Mouse (Mus musculus): ENCODE data around the gene Fblim1.
A peak's percentile ranks its signal among the peaks of the same experiment; 100 is the strongest.
"Not testable (repeated sequence)": the region's sequence is repeated elsewhere in the genome, so short reads cannot be mapped to it uniquely, and the experiment has no call there.

Fblim1 gene

GRCm38 (mm10) chr4:141598894-141599250 lies 7.0 kb downstream of the Fblim1 start:
- DNase-seq, result no peak

- DNase-seq, result no peak
Measured at GRCm38 (mm10) chr4:141598199-141598893, 7.5 kb downstream of the Fblim1 start.

- no peak for DNase-seq
Measured at GRCm38 (mm10) chr4:141596700-141597328, 9.1 kb downstream of the Fblim1 start.

GRCm38 (mm10) chr4:141595605-141596268 lies 10.2 kb downstream of the Fblim1 start:
- no peak for DNase-seq

- DNase-seq, result no peak
Measured at GRCm38 (mm10) chr4:141595138-141595537, 10.8 kb downstream of the Fblim1 start.

- no peak for DNase-seq
Measured at GRCm38 (mm10) chr4:141591547-141591946, 14.3 kb downstream of the Fblim1 start.

GRCm38 (mm10) chr4:141583919-141584318 lies 22.0 kb downstream of the Fblim1 start:
- no peak for DNase-seq

GRCm38 (mm10) chr4:141581051-141581450 lies 24.8 kb downstream of the Fblim1 start:
- no peak for DNase-seq

- DNase-seq, result no peak
Measured at GRCm38 (mm10) chr4:141578833-141579232, 27.1 kb downstream of the Fblim1 start.

GRCm38 (mm10) chr4:141576877-141577276 lies 29.0 kb downstream of the Fblim1 start:
- DNase-seq, result no peak

GRCm38 (mm10) chr4:141576404-141576803 lies 29.5 kb downstream of the Fblim1 start:
- DNase-seq, result no peak

- DNase-seq, result peak; percentile 56 to 61
Measured at GRCm38 (mm10) chr4:141574789-141575702, 30.9 kb downstream of the Fblim1 start.

- DNase-seq, result no peak
Measured at GRCm38 (mm10) chr4:141573359-141573966, 32.4 kb downstream of the Fblim1 start.

- no peak for DNase-seq
Measured at GRCm38 (mm10) chr4:141572668-141573358, 33.1 kb downstream of the Fblim1 start.

- no peak for DNase-seq
Measured at GRCm38 (mm10) chr4:141571934-141572333, 34.0 kb downstream of the Fblim1 start.

GRCm38 (mm10) chr4:141571337-141571739 lies 34.6 kb downstream of the Fblim1 start:
- no peak for DNase-seq

- DNase-seq, result no peak
Measured at GRCm38 (mm10) chr4:141570821-141571220, 35.1 kb downstream of the Fblim1 start.

- DNase-seq, result no peak
Measured at GRCm38 (mm10) chr4:141570004-141570403, 35.9 kb downstream of the Fblim1 start.

- no peak for DNase-seq
Measured at GRCm38 (mm10) chr4:141568966-141569365, 36.9 kb downstream of the Fblim1 start.

- not testable (repeated sequence) for DNase-seq
Measured at GRCm38 (mm10) chr4:141567174-141567573, 38.7 kb downstream of the Fblim1 start.

- DNase-seq, result no peak
Measured at GRCm38 (mm10) chr4:141566187-141566586, 39.7 kb downstream of the Fblim1 start.

- DNase-seq, result no peak
Measured at GRCm38 (mm10) chr4:141565325-141565724, 40.6 kb downstream of the Fblim1 start.
